Mouse (Mus musculus): ENCODE measurements around the gene Slc25a43.

Slc25a43 gene

GRCm38 (mm10) chrX:36823932-36824711, 80.7 kb downstream of the Slc25a43 start:
- no peak for DNase-seq (ENCODE audit: low spot score in 2 of 2)

GRCm38 (mm10) chrX:36825032-36825431, 81.6 kb downstream of the Slc25a43 start:
- DNase-seq (ENCODE audit: low spot score in 2 of 2), result no peak
